Mouse (Mus musculus) heart, embryonic 11.5 days (tissue): ENCODE data around the gene Usp47. TPM values are rescaled to one million over a fixed set of nuclear protein-coding genes. Genes with fewer than 3 reads are reported as not detected.
A peak's percentile ranks its signal among the peaks of the same experiment; 100 is the strongest.

ENCODE experiments used
- ATAC-seq: fragments of 200-750 bp; cut with Nextera tagmentation; replicated peaks from 2 replicates; pipeline ENCODE4 v1.8.0; 2017; ENCODE audit warnings: moderate library complexity; ENCODE audit not compliant: insufficient number of reproducible peaks, low FRiP score, low TSS enrichment
- H3K27ac ChIP-seq: fragments of 300-500 bp; sonication (generic); 2 replicates; pipeline ENCODE4 v1.5.1; 2014; ENCODE audit warnings: mild to moderate bottlenecking, low read depth, low read length
- H3K27me3 ChIP-seq: fragments of 300-500 bp; sonication (generic); 2 replicates; pipeline ENCODE4 v1.6.1; 2014; ENCODE audit warnings: mild to moderate bottlenecking, low read length, mixed read lengths; ENCODE audit not compliant: control insufficient read depth, insufficient read depth
- H3K36me3 ChIP-seq: fragments of 300-500 bp; sonication (generic); 2 replicates; pipeline ENCODE4 v1.6.1; 2014; ENCODE audit warnings: mild to moderate bottlenecking, low read length, moderate library complexity, mixed read lengths; ENCODE audit not compliant: control insufficient read depth, insufficient read depth
- H3K4me1 ChIP-seq: fragments of 300-500 bp; sonication (generic); 2 replicates; pipeline ENCODE4 v1.6.1; 2014; ENCODE audit warnings: low read length; ENCODE audit not compliant: control insufficient read depth, insufficient read depth
- H3K4me2 ChIP-seq: fragments of 300-500 bp; sonication (generic); 2 replicates; pipeline ENCODE4 v1.6.1; 2014; ENCODE audit warnings: mild to moderate bottlenecking, moderate library complexity
- H3K4me3 ChIP-seq: fragments of 300-500 bp; sonication (generic); 2 replicates; pipeline ENCODE4 v1.5.1; 2014; ENCODE audit warnings: low read depth, low read length
- H3K9ac ChIP-seq: fragments of 300-500 bp; sonication (generic); 2 replicates; pipeline ENCODE4 v1.6.1; 2014; ENCODE audit warnings: mild to moderate bottlenecking, low read depth, low read length, moderate library complexity
- H3K9me3 ChIP-seq: fragments of 300-500 bp; sonication (generic); replicated peaks from 2 replicates; pipeline ENCODE4 v1.6.1; 2016; ENCODE audit warnings: low read length; ENCODE audit not compliant: control insufficient read depth
- WGBS: fragments of 180-500 bp; shearing (Covaris S2); extraction: QIAGEN DNeasy Blood & Tissue Kit; methylation state at CpG from one replicate; pipeline ENCODE4 v1.1.7; 2014; ENCODE audit not compliant: insufficient replicate concordance; 5-methylcytosine and 5-hydroxymethylcytosine counted together
- polyA plus RNA-seq: library from polyadenylated mRNA; unstranded; fragments of >200 nt; fragmentation: Nextera tagmentation; extraction: Ambion mirVana; gene quantifications from 2 replicates; pipeline ENCODE4 v1.2.1, GENCODE M21; 2014

Usp47 gene
- polyA plus RNA-seq, 1 experiment from 2014 or later, result 76.5 TPM

DNA sequence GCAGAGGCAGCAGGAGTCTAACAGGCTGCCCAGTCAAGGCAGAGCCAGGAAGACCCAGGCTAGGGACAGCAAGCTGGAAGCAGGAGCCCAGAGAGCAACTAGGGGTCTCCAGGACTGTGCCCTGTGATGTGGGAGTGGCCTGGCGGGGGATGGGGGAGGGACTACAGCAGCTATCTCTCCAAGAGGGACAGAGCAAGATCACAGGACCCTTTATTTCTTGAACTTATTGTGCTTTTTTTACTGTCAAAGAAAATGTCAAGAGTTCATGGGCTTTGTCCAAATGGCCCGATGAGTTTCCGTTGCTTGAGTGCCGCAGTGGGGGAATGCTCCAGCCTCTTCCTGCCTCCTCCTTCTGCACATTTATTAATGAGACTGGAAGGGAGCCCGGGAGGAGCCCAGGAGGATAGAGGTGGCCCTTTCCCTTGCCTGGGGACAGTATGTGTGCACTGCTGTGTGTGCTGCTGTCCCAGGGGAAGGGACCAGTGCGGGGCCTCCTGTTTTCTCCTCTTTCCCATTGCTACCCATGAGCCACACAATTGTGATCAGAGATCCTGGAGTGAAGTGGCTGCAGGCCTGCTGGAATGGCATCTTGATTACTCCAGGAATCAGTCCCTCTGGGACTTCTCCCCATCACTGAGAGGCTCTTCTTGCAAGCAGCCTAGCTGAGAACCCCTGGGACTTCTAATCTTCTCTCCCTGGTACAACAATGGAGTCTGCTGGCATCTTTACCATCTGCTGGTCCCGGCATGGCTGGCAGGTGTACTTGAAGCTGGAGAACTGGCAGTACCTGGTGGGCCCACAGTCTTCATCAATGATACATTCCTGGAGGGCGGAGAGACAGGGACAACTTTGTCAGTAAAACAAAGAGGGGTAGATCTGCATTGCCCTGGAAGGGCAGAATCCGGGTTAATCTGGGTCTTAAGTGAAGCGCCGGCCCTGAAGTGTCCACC, 97.8 kb downstream of the Usp47 start:
- Histone ChIP-seq H3K36me3 (0 out of 2 replicates have a peak, but pooled peaks cover 4% of the 10 kb centered on the region), H3K9ac (no peak overlapping the region), H3K9me3 (no peaks in the 10 kb centered on the region), H3K4me2 (no peak overlapping the region), H3K27ac (no peak overlapping the region), H3K4me1 (peaks cover 22% of the 10 kb centered on the region), H3K27me3 (no peaks in the 10 kb centered on the region), H3K4me3 (no peak overlapping the region)
- 66% methylated on average over 11 of the region's 11 CpGs for WGBS
- ATAC-seq, result no peak

DNA sequence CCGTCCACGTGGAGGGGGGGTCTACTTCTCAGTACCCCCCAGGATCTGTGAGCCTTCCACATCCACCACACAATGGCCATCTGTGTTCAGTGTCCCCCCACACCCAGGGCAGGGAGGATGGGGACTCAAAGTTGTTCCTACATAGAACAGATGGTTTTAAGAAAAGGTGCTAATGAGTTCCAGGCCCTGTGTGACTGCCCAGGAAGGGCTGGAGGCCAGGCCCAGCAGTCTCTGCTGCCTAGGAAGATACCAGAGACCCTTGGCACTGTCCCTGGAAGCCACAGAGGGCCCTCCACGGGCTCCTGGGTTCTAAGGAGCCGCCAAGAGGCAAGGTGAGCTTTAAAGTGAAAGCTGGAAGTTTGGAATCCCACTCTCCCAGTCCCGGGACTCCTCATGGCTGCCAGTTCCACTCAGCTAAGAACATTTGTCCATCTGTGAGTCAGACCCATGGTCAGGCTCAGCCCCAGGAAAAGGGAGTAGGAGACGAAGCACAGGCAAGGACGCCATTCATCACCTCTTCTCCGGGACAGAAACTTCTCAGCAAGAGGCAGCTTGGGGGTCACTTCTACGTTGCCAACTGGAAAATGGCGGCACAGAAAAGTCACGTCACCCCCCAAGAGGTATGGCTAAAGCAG, 98.7 kb downstream of the Usp47 start:
- no peak overlapping the region for H3K27ac ChIP-seq
- WGBS, result 58% methylated on average over 11 of the region's 11 CpGs
- ATAC-seq, result 0 out of 2 replicates have a peak, but pooled peaks have one; percentile 23

DNA sequence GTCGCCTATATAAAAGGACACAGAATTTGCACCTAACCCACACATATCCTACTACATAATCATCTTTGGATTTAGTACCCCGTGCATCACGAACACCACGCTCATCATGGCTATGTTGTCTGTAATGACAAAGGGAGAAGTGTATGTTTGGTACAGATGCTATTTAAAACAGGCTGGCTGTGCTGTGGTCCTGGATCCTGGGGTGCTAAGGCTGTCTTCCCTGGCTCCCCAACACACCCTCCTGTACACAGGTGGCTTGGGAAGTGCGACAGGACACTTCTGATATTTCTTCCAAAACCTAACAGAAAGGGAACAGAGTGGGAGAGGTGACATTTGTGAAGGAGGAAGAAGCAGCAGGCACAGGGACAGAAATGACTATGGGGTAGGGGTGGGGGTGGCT, 100.3 kb downstream of the Usp47 start:
- no peak overlapping the region for H3K4me3 ChIP-seq
- no peak overlapping the region for H3K9ac ChIP-seq
- H3K9me3 ChIP-seq, result no peaks in the 10 kb centered on the region
- no peaks in the 10 kb centered on the region for H3K36me3 ChIP-seq
- ATAC-seq, result no peak
- 79% methylated on average over 5 of the region's 5 CpGs for WGBS
- H3K4me2 ChIP-seq, result no peak overlapping the region
- H3K4me1 ChIP-seq, result peaks cover 36% of the 10 kb centered on the region
- no peak overlapping the region for H3K27ac ChIP-seq
- H3K27me3 ChIP-seq, result no peaks in the 10 kb centered on the region

More for the DNA sequence above, 98.7 kb downstream of the Usp47 start:
- peaks cover 25% of the 10 kb centered on the region for H3K4me1 ChIP-seq
- H3K27me3 ChIP-seq, result no peaks in the 10 kb centered on the region
- no peaks in the 10 kb centered on the region for H3K9me3 ChIP-seq
- H3K4me2 ChIP-seq, result no peak overlapping the region
- H3K36me3 ChIP-seq, result 0 out of 2 replicates have a peak, but pooled peaks cover 3% of the 10 kb centered on the region
- H3K4me3 ChIP-seq, result no peak overlapping the region
- no peak overlapping the region for H3K9ac ChIP-seq

DNA sequence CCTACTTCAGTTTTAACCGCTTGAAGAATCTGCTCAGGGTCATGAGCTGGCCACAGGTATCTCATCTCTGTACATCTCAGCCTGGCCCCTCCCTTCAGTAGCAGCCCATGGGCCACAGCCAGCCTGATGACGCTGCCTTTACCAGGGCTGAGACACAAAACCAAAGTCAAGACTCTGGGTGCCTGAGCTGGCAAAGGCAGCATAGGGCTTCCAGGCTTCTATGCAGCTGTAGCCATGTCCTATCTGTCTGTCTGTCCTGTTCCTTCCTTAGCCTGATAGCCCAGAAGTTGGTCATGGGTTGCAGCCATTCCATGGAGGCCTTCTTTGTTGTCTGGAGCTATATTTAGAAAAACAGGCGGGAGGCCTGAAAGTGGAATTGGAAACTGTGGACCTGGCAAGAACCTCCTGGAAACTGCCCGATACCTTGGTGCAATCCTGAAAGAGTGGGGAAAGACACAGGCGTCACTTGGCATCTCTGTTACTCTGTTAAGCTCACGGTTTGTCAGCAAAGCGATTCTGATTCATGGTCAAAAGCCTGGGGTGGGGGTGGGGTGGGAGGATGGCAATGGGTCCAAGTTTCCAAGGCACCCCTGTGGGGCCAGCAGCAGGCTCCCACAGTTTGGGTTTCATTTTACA, 102.4 kb downstream of the Usp47 start:
- Histone ChIP-seq H3K27me3 (no peaks in the 10 kb centered on the region), H3K4me1 (peaks cover 51% of the 10 kb centered on the region), H3K27ac (no peak overlapping the region), H3K4me3 (no peak overlapping the region), H3K9ac (no peak overlapping the region), H3K9me3 (no peaks in the 10 kb centered on the region), H3K4me2 (no peak overlapping the region), H3K36me3 (no peaks in the 10 kb centered on the region)
- WGBS, result 69% methylated on average over 7 of the region's 7 CpGs
- no peak for ATAC-seq

DNA sequence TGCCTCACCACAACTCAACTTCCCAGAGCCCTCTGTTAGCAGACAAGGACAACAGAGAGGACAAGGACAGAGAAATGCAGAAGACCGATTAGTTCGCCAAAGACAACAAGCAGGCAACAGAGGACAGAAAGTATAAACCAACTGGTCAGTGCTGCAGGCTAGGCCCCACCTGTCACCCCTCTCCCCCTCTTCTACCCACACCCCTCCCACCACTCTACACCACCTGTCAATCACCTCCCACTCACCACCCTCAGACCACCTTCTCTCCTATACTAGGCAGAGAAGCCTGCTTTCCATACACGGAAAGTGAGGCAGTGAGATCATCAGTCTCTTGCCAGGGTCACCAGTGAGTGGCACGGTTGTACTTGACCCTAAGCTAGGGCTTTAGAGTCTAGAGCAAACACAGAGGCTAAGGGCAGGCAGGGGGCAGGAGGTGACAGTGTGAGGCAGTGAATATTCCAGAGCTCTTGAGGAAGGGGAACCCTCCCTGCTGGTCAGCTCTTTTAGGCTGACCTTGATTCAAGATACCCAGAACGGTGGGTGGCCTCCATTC, 103.9 kb downstream of the Usp47 start:
- no peaks in the 10 kb centered on the region for H3K27me3 ChIP-seq
- H3K9me3 ChIP-seq, result no peaks in the 10 kb centered on the region
- 42% methylated on average over 5 of the region's 5 CpGs for WGBS
- H3K4me3 ChIP-seq, result no peak overlapping the region
- H3K4me2 ChIP-seq, result no peak overlapping the region
- peaks cover 40% of the 10 kb centered on the region for H3K4me1 ChIP-seq
- H3K9ac ChIP-seq, result no peak overlapping the region; the same call in 1 of the 2 replicates
- peak overlapping the region; percentile 65 for H3K27ac ChIP-seq
- ATAC-seq, result 0 out of 2 replicates have a peak, but pooled peaks have one; percentile 35
- H3K36me3 ChIP-seq, result no peaks in the 10 kb centered on the region

DNA sequence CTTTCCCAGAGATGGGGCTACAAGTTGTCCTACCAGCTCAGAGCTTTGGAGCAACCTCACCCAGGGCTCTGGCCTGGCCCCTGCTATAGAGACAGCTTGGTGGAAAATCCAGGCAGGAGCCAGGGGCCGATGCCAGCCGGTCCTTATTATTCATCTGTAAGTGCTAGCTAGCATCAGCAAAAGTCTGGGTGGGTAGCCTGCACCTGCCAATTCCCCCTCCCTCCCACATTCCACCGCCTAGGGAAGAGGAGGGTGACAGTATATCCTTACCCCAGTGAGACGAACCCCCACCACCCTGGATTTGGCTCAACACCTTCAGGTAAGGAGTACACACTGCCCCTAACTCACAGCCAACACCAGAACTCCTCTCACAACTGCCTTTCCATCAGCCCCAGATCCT, 104.7 kb downstream of the Usp47 start:
- 72% methylated on average over 4 of the region's 4 CpGs for whole genome bisulfite sequencing

DNA sequence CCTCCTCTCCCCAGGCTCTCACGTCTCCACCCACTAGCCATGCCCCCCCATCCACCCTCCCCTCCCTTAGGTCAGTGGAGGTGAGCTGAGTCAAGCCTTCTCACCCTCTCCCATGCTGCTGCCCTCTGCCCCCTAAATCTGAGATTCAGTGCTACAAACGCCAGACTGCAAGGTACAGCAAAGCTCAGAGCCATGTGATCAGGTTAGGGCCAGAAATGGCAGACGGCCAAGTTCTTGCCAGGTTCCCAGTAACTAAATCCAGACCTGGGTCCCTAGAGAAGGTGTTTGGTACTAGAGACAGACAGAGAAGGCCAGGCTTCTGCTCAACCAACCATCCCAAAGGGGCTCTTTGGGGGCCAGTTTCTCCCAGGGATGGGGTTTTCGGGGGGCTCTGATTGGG, 105.5 kb downstream of the Usp47 start:
- Histone ChIP-seq H3K4me1 (peaks cover 37% of the 10 kb centered on the region), H3K27me3 (no peaks in the 10 kb centered on the region), H3K4me3 (no peak overlapping the region), H3K27ac (peak overlapping the region; percentile 22; the same call in 1 of the 2 replicates), H3K9ac (no peak overlapping the region), H3K36me3 (no peaks in the 10 kb centered on the region), H3K4me2 (no peak overlapping the region), H3K9me3 (no peaks in the 10 kb centered on the region)
- no peak for ATAC-seq
- WGBS, result 48% methylated on average over 4 of the region's 4 CpGs

More for the DNA sequence above, 104.7 kb downstream of the Usp47 start:
- peaks cover 40% of the 10 kb centered on the region for H3K4me1 ChIP-seq
- no peak overlapping the region for H3K4me3 ChIP-seq
- ATAC-seq, result no peak
- no peaks in the 10 kb centered on the region for H3K9me3 ChIP-seq
- H3K27ac ChIP-seq, result peak overlapping the region; percentile 65; the same call in 1 of the 2 replicates
- no peak overlapping the region for H3K9ac ChIP-seq
- no peak overlapping the region for H3K4me2 ChIP-seq
- no peaks in the 10 kb centered on the region for H3K27me3 ChIP-seq
- no peaks in the 10 kb centered on the region for H3K36me3 ChIP-seq

DNA sequence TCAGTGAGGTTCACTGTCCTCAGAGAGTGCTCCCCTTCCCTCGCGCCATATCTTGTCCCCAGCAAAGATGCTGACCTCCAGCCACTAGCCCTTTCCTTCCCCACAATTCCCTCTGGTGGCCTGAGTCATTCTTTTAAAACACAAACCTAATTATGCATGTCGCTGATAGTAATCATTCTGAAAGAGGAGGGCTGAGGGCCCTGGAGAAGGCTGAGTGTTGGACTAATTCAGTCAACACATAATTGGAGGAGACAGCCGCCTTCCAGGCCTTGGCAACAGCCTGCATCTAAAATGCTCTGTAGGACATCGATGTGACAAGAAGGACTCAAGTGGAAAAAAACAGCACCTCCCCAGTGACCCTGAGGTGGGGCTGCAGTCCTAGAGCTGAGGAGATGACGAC, 106.5 kb downstream of the Usp47 start:
- H3K4me1 ChIP-seq, result peaks cover 37% of the 10 kb centered on the region

More for the DNA sequence above, 106.5 kb downstream of the Usp47 start:
- Histone ChIP-seq H3K4me2 (no peak overlapping the region), H3K9me3 (no peaks in the 10 kb centered on the region), H3K4me3 (no peak overlapping the region), H3K27me3 (no peaks in the 10 kb centered on the region), H3K27ac (no peak overlapping the region), H3K36me3 (no peaks in the 10 kb centered on the region), H3K9ac (no peak overlapping the region)
- ATAC-seq, result no peak
- 61% methylated on average over 6 of the region's 6 CpGs for WGBS
